Mouse (Mus musculus): ENCODE results near the gene Olfr145. TPM values are rescaled to one million over a fixed set of nuclear protein-coding genes. Genes with fewer than 3 reads are reported as not detected.

The Olfr145 gene
- not detected in 2 replicates for polyA plus RNA-seq (2015; fragmentation: Nextera tagmentation; extraction: Ambion mirVana)

GRCm38 (mm10) chr9:37896661-37897060 is at the start of gene Olfr145:
Olfr145 (plus strand) TSS chr9:37896724.

DNA sequence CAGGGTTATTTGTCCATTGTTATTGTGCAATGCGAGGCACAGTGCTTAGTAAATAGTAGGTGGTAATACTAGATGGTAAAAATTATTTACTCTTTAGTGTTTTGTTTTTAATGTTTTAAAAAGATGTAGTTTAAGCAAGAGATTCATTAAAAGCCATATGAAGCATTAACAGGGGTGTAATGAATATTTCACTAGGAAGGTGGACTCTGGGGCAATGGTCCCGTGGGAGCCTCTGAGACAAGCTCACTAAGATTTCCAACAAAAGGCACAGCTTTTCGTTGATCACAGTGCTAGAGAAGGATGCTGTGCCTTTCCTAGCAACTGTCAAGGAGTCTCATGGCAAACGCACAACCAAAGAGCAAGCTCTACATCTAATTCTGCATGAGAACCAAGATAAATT is 42.6 kb upstream of the Olfr145 start, which contains the start of gene Olfr877:
Gene Olfr877 (plus strand): TSS at position 301 of the 400 bp plus-strand sequence.

DNA sequence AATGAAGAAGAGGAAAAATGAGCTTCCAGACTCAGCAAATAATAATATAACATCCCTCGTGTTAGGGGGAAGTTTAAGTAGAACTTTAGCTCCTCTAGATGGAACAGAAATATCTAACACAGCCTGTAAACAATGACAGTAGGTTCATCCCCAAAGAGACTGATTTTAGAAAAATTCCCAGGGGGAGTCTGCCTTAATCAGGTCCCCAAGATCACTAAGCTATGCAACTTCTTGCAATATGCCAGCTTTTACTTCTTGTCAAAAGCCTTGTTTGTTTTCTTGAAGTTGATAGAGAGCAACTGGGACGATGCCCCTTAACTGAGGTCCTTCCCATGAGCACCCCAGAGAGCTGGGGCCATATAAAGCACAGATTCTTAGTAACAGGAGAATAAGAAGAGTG is 21.0 kb downstream of the Olfr145 start, which contains the start of gene Olfr878:
Gene Olfr878 (plus strand): TSS at position 301 of the 400 bp plus-strand sequence.

Other genes with a start within 250 kb of the Olfr145 start
- gene Tbrg1, start 239.4 kb upstream of the Olfr145 start, polyA plus RNA-seq (2015; fragmentation: Nextera tagmentation; extraction: Ambion mirVana), result 123 and 129 TPM in 2 replicates
- gene Panx3, start 227.5 kb upstream of the Olfr145 start, polyA plus RNA-seq (2015; fragmentation: Nextera tagmentation; extraction: Ambion mirVana), result 0.11 TPM in 1 of 2 replicates, not detected in the other
- not detected in 2 replicates for gene Olfr160, start 180.5 kb upstream of the Olfr145 start, polyA plus RNA-seq (2015; fragmentation: Nextera tagmentation; extraction: Ambion mirVana)
- not detected in 2 replicates for gene Olfr874, start 151.6 kb upstream of the Olfr145 start, polyA plus RNA-seq (2015; fragmentation: Nextera tagmentation; extraction: Ambion mirVana)
- gene Olfr875, start 124.9 kb upstream of the Olfr145 start, polyA plus RNA-seq (2015; fragmentation: Nextera tagmentation; extraction: Ambion mirVana), result not detected in 2 replicates
- gene Olfr876, start 93.7 kb upstream of the Olfr145 start, polyA plus RNA-seq (2015; fragmentation: Nextera tagmentation; extraction: Ambion mirVana), result not detected in 2 replicates
- 0.22 TPM in 1 of 2 replicates, not detected in the other for gene Olfr877, start 42.5 kb upstream of the Olfr145 start, polyA plus RNA-seq (2015; fragmentation: Nextera tagmentation; extraction: Ambion mirVana)
- not detected in 2 replicates for gene Olfr878, start 21.1 kb downstream of the Olfr145 start, polyA plus RNA-seq (2015; fragmentation: Nextera tagmentation; extraction: Ambion mirVana)
- gene Olfr881, start 95.1 kb downstream of the Olfr145 start, polyA plus RNA-seq (2015; fragmentation: Nextera tagmentation; extraction: Ambion mirVana), result not detected in 2 replicates
- not detected in 2 replicates for gene Olfr883, start 129.1 kb downstream of the Olfr145 start, polyA plus RNA-seq (2015; fragmentation: Nextera tagmentation; extraction: Ambion mirVana)
- not detected in 2 replicates for gene Olfr884, start 149.8 kb downstream of the Olfr145 start, polyA plus RNA-seq (2015; fragmentation: Nextera tagmentation; extraction: Ambion mirVana)
- gene Olfr885, start 164.6 kb downstream of the Olfr145 start, polyA plus RNA-seq (2015; fragmentation: Nextera tagmentation; extraction: Ambion mirVana), result not detected in 2 replicates
- not detected in 2 replicates for gene Olfr887, start 187.3 kb downstream of the Olfr145 start, polyA plus RNA-seq (2015; fragmentation: Nextera tagmentation; extraction: Ambion mirVana)
- gene Olfr888, start 211.4 kb downstream of the Olfr145 start, polyA plus RNA-seq (2015; fragmentation: Nextera tagmentation; extraction: Ambion mirVana), result not detected in 2 replicates
- gene Olfr889, start 218.5 kb downstream of the Olfr145 start, polyA plus RNA-seq (2015; fragmentation: Nextera tagmentation; extraction: Ambion mirVana), result 0.97 and 1.6 TPM in 2 replicates
- not detected in 2 replicates for gene Olfr890, start 245.8 kb downstream of the Olfr145 start, polyA plus RNA-seq (2015; fragmentation: Nextera tagmentation; extraction: Ambion mirVana)